Mouse (Mus musculus) E14TG2a.4 (cell line): ENCODE measurements around the gene Dnali1.

Experiments
- H3K27me3 ChIP-seq: 2 replicates; pipeline ENCODE4 v1.6.1; 2014; ENCODE audit warnings: low read length, control low read depth; ENCODE audit not compliant: insufficient read depth
- H3K36me3 ChIP-seq: 2 replicates; pipeline ENCODE4 v1.6.1; 2014; ENCODE audit warnings: low read length, control low read depth; ENCODE audit not compliant: insufficient read depth
- H3K4me1 ChIP-seq: replicated peaks from 2 replicates; pipeline ENCODE4 v1.6.1; 2014; ENCODE audit warnings: low read depth, low read length, control low read depth
- H3K4me3 ChIP-seq: replicated peaks from 2 replicates; pipeline ENCODE4 v1.5.1; 2014; ENCODE audit warnings: mild to moderate bottlenecking, low read length
- H3K9me3 ChIP-seq: 2 replicates; pipeline ENCODE4 v1.6.1; 2014; ENCODE audit warnings: low read length, control low read depth
- CTCF ChIP-seq: conservative IDR thresholded peaks from 2 replicates; pipeline ENCODE4 v1.5.1; 2014; ENCODE audit warnings: low read length
- NANOG ChIP-seq: IDR thresholded peaks from 2 replicates; pipeline ENCODE4 v1.6.1; 2014; ENCODE audit warnings: borderline replicate concordance, low read length, mixed read lengths
- POU5F1 ChIP-seq: IDR thresholded peaks from 2 replicates; pipeline ENCODE4 v1.6.1; 2014; ENCODE audit warnings: low read length, borderline replicate concordance

Dnali1 gene

GRCm38 (mm10) chr4:125065517-125066307, at the start of gene Dnali1:
Gene Dnali1 (minus strand): TSS chr4:125065703.
- peaks cover 43% of the 10 kb centered on the region for H3K4me1 ChIP-seq

GRCm38 (mm10) chr4:125115081-125115480, 49.6 kb upstream of the Dnali1 start:
- no peaks in the 10 kb centered on the region for H3K9me3 ChIP-seq
- H3K4me3 ChIP-seq = no peak overlapping the region
- peaks cover 74% of the 10 kb centered on the region for H3K4me1 ChIP-seq
- peaks cover 2% of the 10 kb centered on the region; the same call in 1 of the 2 replicates for H3K27me3 ChIP-seq
- peaks cover 34% of the 10 kb centered on the region for H3K36me3 ChIP-seq
- TF ChIP-seq CTCF (no peak), NANOG (no peak), POU5F1 (no peak)

More at GRCm38 (mm10) chr4:125065517-125066307, at the start of gene Dnali1:
- Histone ChIP-seq H3K36me3 (peaks cover 30% of the 10 kb centered on the region), H3K9me3 (no peaks in the 10 kb centered on the region), H3K27me3 (peaks cover 13% of the 10 kb centered on the region; the same call in 1 of the 2 replicates), H3K4me3 (peak within 1 kb of the TSS; percentile 99)
- no peak for TF ChIP-seq CTCF

GRCm38 (mm10) chr4:125114638-125115037, 49.1 kb upstream of the Dnali1 start:
- H3K9me3 ChIP-seq = no peaks in the 10 kb centered on the region
- peaks cover 34% of the 10 kb centered on the region for H3K36me3 ChIP-seq
- H3K4me3 ChIP-seq = no peak overlapping the region
- H3K27me3 ChIP-seq = peaks cover 2% of the 10 kb centered on the region; the same call in 1 of the 2 replicates
- H3K4me1 ChIP-seq = peaks cover 69% of the 10 kb centered on the region
- TF ChIP-seq NANOG (no peak), CTCF (peak; percentile 86), POU5F1 (no peak)

- Histone ChIP-seq H3K36me3 (peaks cover 53% of the 10 kb centered on the region), H3K4me3 (0 out of 2 replicates have a peak overlapping the region, but pooled peaks have one; percentile 13), H3K27me3 (no peaks in the 10 kb centered on the region), H3K9me3 (no peaks in the 10 kb centered on the region), H3K4me1 (peaks cover 45% of the 10 kb centered on the region)
- no peak for TF ChIP-seq CTCF
- TF ChIP-seq NANOG = no peak
- TF ChIP-seq POU5F1 = no peak
Measured at GRCm38 (mm10) chr4:125105354-125105753, 39.9 kb upstream of the Dnali1 start.

GRCm38 (mm10) chr4:125101334-125101733, 35.8 kb upstream of the Dnali1 start:
- TF ChIP-seq NANOG = no peak
- TF ChIP-seq CTCF = no peak
- TF ChIP-seq POU5F1 = no peak
- H3K4me1 ChIP-seq = peaks cover 70% of the 10 kb centered on the region
- H3K36me3 ChIP-seq = peaks cover 32% of the 10 kb centered on the region
- H3K27me3 ChIP-seq = no peaks in the 10 kb centered on the region
- H3K4me3 ChIP-seq = no peak overlapping the region
- no peaks in the 10 kb centered on the region for H3K9me3 ChIP-seq

GRCm38 (mm10) chr4:125099458-125099857, 34.0 kb upstream of the Dnali1 start:
- Histone ChIP-seq H3K4me1 (peaks cover 65% of the 10 kb centered on the region), H3K4me3 (no peak overlapping the region), H3K9me3 (no peaks in the 10 kb centered on the region), H3K27me3 (no peaks in the 10 kb centered on the region), H3K36me3 (peaks cover 27% of the 10 kb centered on the region)
- TF ChIP-seq CTCF (peak; percentile 97), NANOG (no peak)

GRCm38 (mm10) chr4:125097412-125097811, 31.9 kb upstream of the Dnali1 start:
- no peak for TF ChIP-seq CTCF
- TF ChIP-seq NANOG = no peak
- no peak for TF ChIP-seq POU5F1
- peaks cover 19% of the 10 kb centered on the region for H3K36me3 ChIP-seq
- H3K4me3 ChIP-seq = no peak overlapping the region
- H3K9me3 ChIP-seq = no peaks in the 10 kb centered on the region
- peaks cover 72% of the 10 kb centered on the region for H3K4me1 ChIP-seq
- H3K27me3 ChIP-seq = no peaks in the 10 kb centered on the region

- Histone ChIP-seq H3K36me3 (peaks cover 30% of the 10 kb centered on the region), H3K27me3 (no peaks in the 10 kb centered on the region), H3K4me1 (peaks cover 63% of the 10 kb centered on the region), H3K4me3 (no peak overlapping the region), H3K9me3 (0 out of 2 replicates have a peak, but pooled peaks cover 4% of the 10 kb centered on the region)
- TF ChIP-seq POU5F1 (no peak), NANOG (no peak), CTCF (no peak)
Measured at GRCm38 (mm10) chr4:125096066-125096465, 30.6 kb upstream of the Dnali1 start.
